Mouse (Mus musculus) 3T3-L1 (cell line): ENCODE measurements around the gene Rbpj.
"Not testable (repeated sequence)": the region's sequence is repeated elsewhere in the genome, so short reads cannot be mapped to it uniquely, and the experiment has no call there.

Source experiments
- DNase-seq: peaks from one replicate; pipeline ENCODE4 v3.0.0-alpha.2; 2015; ENCODE audit warnings: low read depth, low spot score

Gene Rbpj

DNA sequence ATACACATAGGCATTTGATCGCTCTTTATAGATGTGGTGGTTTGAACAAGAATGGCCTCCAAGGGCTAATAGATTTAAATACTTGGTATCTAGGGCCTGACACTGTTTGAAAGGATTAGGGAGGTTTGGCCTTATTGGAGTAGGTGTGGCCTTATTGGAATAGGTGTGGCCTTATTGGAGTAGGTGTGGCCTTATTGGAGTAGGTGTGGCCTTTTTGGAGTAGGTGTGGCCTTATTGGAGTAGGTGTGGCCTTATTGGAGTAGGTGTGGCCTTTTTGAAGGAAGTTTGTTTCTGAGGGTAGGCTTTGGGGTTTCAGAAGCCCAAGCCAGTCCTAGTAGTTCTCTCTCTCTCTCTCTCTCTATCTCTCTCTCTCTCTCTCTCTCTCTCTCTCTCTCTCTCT lies 84.4 kb downstream of the Rbpj start:
- DNase-seq: not testable (repeated sequence)

DNA sequence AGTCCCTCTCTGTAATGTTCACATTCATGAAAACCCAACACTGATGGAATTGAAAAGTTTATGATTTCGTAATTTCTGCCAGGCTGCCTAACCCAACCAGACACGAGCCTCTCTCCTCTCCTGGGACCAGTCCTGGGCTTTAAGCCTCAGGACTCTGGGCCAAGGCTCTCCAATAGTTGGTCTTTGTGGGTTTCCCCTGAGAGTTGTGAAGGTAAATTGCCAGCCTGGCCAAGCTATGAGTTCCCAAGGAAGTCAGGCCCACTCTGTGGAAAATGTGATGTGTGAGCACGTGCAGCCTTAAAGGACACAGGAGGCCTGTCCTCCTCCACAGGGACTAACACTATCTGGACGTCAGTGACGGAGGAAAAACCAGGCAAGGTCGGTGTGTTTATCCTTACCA lies 85.4 kb downstream of the Rbpj start:
- DNase-seq: peak; percentile 75

DNA sequence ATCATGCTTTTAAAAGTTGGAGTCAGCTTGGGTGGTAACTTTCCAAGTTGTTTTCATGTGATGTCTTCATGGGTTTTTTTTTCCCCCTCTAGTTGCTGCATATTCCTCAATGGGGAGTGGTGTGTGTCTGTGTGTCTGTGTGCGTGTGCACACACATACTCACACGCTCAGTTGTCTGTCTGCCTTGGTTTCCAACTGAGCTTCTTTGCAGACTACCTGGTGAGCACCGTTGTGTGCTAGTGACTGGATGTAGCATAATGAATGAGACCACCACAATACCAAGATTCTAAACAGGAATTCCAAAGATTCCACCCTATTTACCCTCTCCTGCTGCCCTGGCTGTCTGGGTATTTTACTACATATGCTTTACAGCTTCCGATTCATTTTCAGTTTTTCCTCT lies 86.0 kb downstream of the Rbpj start:
- DNase-seq: no peak

DNA sequence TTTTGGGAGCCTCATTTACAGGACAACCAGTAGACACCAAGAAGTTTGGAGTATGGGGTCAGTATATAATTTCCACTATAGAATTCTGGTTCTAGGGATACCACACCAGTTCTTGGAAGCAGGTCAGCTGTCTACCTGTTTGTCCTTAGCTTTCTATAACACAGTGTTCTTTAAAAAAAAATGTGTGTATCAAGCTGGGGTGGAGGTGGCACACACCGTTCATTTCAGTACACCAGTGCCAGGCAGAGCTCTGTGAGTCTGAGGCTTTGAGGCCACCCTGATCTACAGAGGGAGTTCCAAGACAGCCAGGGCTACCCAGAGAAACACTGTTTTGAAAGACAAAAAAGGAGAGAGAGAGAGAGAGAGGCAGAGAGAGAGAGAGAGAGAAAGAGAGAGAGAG lies 87.3 kb downstream of the Rbpj start:
- DNase-seq: no peak

DNA sequence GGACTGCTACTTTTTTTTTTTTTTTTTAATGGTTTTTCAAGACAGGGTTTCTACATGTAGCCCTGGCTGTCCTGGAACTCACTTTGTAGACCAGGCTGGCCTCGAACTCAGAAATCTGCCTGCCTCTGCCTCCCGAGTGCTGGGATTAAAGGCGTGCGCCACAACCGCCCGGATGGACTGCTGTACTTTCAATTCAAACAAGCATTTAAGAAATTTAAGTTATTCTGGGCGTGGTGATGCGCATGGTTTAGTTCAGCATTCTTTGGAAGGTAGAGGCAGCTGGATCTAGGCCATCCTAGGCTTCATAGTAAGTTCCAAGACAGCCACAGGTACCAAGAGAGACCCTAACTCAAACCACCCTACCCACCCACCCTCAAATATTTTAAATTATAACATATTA lies 88.2 kb downstream of the Rbpj start:
- no peak for DNase-seq

DNA sequence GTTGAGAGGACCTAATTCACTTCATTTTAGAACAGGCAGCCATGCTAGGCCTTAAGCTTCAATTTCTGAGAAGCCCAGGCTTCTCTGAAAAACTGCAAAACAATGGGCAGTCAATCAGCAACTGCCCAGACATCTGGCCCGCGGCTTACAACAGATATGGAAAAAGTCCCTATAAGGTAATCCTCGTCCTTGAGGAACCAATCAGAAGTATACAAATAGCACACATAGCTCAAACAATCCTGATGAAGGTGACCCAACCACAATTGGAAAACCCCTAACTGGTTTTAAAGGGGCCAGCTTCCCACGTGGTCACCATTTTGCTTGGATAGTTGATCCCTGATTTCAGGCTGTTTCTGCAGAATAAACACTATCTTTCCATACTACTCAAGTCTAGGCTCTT lies 89.0 kb downstream of the Rbpj start:
- DNase-seq: no peak

DNA sequence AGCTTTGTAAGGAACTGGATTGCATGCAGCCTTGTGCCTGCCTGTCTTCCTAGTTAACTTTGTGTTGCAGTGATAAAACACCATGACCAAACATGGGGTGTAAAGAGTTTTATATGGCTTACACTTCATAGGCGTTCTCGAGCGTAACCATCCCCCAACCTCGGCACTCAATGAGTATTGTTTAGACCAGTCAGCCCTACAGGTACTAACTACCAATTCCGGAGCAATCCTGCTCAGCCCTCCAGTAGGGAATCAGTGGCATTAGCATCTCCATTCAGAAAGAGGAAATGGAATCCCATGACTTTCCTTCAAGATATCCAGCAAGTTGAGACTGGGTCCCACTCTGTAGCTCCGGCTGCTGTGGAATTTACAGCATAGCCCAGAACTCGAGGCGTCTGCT lies 89.5 kb downstream of the Rbpj start:
- no peak for DNase-seq

DNA sequence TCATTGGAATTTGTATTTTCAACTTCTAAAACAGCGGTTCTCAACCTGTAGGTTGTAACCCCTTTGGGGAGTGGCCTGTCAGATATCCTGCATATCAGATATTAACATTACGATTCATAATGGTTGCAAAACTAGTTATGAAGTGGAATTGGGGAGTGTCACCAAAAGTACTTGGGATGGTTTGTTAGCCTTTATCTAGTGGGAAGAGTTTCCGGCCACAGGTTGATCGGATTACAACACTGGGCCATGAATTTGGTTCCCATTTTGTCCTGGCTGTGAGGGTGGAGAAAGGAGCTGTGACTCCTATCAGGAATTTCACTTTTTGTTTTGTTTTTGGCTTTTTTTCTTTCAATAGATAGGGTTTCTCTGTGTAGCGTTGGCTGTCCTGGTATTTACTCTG lies 90.0 kb downstream of the Rbpj start:
- DNase-seq: no peak

DNA sequence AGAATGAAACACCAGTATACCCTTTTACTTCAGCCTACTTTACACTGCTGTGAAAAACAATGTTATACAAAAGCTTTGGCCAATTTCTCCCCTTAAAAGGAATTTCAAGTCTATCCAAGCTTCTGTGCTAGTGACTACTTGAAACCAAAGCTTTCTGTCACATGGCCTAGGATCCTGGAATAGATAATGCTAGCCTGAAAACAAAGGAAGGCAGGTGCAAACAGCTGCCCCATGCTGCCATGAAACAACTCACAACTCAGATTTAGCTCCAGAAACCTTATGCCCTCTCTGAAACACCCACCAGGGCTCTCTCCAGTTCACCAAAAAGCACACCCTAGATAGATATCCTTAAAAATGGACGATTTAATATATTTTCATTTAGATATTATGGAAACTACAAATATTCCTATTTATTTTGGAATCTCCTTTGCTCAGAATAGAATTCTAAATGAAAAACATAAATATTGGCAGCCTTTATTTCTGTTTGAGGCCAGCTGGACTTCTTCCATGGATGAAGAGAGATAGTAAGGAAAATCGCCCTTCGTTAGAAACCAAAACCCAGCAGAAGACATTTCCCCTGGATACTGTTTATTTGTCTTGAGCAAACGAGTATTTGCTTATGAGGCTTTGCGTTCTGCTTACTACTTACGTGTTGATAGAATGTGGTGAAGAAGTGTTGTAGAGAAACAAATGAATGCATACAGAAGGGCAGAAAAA lies 91.8 kb downstream of the Rbpj start:
- DNase-seq: no peak

DNA sequence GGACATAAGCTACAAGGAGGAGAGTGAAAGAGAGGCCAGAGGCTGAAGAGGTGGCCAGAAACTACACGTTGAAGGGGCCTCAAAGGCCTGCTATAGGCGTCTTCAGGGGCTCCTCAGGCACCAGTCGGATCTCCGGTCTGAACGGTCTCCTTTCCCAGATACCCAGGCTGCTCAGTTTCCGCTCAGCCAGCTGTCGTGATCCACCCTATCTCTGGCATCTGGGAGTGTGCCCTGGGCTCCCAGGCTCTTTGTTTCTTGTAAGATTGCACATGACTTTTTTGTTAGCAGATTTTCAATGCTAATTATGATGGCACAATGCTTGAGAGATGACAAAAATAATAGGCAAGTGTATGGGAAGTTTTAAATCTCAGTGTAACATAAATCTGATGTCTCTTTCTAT lies 95.2 kb downstream of the Rbpj start:
- DNase-seq: no peak

DNA sequence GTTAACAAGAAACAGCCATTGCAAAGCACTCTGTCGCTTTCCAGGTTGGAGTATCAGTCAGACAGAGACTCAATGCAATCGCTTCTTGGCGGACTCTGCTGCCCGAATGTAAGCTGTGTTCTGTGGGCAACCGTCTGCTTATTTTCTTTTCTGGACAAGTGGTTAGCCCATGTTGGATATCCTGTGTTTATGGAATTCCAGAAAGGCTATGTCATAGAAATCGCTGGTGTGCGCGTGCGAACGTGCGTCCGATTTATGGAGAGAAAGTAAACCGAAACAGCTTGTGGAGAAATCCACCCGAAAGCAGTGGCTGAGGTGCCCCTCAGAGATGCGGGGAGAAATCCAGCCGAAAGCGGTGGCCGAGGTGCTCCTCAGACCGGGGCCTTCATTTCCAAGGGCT lies 98.4 kb downstream of the Rbpj start:
- DNase-seq: peak; percentile 88

DNA sequence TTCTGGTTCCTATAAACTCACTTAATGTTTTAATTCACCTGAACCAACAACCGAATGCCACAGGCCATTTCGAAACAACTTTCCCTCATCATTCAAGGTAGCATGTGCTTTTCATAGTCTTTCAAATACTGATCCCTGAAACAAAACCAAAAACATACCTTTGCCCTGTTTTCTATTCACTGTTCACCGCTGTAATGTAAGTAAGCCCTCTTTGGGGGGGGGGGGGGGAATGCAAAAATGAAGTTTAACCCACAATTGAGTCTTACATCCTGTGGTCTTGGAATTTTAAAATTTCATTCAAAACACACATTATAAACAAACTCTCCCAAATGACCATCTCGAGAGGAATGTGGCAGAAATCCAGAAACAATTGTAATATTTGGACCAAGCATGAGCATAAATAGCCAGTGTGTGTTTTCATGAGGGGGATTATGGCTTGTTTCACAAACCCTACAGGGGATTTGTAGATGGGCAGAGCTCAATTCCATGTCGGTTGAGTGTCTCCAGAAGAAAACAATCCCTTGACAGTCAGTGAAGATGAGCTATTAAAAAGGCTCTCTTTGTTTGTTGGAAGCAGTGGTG lies 99.4 kb downstream of the Rbpj start:
- DNase-seq: peak; percentile 89

DNA sequence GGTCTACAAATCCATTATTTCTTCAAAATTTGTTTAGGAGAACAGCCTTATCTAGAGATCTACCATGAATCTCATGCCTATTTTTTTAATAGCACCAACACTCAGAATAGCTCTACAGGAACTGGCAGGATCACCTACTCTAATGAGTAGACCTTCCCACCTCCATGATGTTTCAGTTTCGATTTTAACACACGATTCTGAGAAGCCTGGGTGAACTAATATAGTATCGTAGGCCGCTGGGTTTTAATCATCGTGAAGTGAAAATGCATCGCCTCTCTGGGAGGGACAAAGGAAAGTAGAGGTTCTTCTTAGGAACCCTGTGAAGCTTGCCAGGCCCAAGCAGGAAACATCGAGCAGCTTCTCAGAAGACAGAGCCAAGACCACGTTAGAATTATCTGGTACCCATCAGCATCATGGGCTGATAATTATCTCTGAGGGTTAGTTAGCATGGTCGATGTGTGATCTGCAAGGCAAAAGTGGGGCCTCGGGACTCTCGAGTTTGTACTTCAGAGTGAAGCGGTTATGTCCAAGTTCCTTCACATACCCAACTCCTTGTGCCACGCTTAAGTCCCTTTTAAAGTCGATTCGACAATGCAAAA lies 100.6 kb downstream of the Rbpj start:
- DNase-seq: no peak

DNA sequence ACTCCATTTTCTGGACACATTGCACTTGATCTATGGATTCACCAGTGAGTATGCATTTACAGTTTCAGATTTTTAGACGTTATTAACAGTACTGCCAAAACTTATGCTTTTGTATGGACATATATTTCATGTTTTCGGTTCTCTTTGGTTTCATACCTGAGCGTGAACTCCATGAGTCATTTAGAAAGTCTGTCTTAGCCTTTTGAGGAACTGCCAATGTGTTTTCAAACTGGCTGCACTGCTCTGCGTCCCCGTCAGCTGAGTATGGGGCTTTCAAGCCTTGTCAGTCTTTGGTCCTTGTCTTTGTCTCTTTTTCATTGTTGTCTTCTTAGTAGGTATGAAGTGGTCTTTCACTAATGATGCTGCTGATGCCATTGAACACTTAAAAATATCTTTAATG lies 106.5 kb downstream of the Rbpj start:
- no peak for DNase-seq

DNA sequence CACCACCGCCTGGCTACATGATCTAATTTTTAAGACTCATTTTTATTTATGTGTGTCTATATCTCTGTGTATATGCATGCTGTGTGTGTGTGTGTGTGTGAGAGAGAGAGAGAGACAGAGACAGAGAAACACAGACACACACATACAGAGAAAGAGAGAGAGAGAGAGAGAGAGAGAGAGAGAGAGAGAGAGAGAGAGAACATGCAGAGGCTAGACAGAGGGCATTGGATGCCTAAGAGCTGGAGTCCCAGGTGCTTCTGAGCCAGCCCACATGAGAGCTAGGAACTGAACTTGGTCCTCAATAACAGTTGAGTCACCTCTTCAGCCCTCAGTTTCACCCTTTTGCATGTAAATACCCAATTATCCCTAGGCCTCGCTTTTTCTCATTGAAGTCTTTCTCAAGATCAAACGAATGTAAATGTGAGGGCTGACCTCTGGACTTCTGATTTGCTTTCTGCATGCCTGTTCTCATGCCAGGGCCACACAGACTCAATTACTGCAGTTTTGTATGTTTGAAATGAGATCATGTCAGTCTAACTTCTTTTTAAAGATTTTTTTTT lies 109.0 kb downstream of the Rbpj start:
- DNase-seq: no peak

DNA sequence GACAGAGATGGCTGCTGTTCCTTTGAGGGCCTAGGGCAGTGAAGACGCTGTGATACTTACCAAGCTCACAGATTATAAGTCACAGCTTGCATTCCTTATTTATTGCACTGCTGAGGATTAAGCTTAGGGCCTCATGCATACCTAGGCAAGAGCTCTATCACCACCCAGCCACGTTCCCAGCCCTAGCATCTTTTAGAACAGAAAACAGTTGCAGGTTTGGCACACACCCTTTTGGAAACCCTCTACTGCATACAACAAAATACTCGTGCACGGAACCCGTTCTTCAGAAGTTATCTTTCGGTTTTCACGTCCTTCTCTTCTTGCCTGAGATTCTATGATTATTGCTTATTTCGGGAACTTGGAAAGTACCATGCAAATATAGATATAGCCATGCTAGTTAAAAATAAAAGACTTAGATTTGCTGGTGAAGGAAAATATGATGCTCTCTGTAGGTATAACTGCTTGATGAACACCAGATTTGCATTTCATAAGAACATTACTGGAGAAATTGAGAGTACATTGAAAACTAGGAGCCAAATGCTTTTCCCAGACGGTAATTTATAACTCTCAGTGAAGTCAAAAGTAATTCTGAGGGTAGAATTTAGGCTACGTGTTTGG lies 111.4 kb downstream of the Rbpj start:
- no peak for DNase-seq

DNA sequence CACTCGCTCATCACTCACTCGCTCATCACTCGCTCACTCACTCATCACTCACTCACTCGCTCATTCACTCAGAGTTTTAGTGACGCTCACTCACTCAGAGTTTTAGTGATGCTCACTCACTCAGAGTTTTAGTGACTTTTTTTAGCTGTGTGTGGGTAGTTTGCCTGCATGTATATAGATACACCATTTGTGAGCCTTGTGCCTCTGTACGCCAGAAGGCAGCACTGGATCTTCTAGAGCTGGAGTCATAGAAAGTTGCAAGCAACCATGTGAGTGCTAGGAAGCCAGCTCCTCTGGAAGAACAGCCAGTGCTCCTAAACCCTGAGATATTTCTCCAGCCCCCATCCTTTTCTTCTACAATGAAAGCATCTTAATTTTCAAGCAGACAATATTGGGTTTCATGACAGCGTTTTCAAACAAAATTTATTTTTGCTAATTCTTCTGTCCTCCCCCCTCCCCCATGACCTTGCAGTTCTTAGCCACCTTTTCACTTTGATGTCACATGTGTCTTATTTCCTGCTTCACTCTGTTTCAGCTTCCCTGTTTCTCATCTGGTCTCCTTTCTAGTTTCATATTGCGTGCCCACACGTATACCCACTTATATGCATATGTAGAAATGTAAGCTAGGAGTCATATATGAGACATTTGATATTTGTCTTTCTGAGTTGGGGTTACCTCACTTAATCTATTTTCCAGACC lies 118.3 kb downstream of the Rbpj start:
- no peak for DNase-seq

DNA sequence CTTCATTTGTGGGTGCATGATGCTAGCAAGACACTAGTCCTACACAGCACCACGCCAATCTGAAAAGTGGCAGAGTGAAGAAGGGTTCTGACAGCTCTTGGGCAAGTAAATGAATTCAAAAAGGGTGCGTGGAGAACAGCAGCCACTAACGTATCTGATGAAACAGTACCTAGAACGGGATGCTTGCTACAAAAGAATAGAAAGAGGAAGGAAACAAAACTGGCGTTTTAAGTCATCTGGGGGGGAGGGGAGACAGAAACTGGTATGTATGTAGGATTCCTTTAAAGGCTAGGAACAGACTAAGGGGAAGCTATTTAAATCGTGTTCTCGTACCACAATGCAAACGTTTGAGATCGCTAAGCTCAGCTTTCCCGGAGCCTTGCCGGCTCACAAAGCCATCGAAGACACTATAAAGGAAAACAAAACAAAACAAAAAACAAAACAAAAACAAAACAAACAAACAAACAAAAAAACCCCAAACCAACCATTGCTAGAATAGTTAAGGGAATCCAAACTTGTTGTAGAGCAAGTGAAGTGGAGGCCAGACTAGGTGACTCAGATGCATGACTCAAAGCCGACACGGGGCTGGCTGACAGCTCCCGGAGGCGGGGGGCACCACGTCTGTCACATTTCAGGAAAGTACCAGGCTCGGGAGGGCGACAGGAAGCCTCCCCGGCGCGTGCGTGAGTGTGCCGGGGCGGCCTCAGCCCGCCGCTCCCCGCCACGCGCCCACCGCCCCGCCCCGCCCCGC lies 122.6 kb downstream of the Rbpj start:
- peak; percentile 88 for DNase-seq

DNA sequence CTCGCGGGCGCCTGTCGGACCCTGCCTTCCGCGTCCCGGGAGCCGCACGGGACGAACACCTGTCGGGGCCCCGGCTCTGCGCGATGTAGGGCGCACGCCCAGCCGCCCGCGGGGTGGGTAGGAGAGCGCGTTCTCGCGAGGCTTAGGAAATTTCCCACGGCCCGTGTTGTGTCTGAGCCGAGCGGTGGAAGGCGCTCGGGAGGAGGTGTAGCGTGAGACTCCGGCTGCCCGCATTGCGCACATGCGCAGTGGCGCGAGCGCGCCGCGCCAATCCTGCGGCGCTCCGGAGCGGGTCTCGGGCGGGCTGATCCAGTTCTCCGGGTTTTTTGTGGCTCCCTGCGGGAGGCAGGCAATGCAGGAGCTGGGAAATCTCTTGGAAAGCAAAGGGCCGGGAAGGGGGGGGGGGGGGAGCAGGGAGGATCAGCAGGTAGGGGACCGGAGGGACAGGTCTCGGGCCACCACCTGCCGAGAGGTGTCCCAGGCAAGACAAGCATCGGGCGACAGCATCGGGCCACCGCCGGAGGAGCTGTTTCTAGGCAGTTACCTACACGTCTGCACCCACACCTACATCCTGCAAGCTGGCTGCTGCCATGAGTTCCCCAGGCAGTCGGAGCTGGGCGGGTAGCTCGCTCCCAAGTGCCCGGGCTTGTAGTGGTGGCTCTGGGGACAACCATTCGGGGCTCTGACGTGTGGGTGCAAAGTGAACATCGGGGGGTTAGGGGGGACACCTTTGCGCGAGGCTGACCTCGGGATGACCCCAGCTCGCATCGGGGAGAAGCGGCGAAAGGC lies 123.4 kb downstream of the Rbpj start:
- peak; percentile 98 for DNase-seq

DNA sequence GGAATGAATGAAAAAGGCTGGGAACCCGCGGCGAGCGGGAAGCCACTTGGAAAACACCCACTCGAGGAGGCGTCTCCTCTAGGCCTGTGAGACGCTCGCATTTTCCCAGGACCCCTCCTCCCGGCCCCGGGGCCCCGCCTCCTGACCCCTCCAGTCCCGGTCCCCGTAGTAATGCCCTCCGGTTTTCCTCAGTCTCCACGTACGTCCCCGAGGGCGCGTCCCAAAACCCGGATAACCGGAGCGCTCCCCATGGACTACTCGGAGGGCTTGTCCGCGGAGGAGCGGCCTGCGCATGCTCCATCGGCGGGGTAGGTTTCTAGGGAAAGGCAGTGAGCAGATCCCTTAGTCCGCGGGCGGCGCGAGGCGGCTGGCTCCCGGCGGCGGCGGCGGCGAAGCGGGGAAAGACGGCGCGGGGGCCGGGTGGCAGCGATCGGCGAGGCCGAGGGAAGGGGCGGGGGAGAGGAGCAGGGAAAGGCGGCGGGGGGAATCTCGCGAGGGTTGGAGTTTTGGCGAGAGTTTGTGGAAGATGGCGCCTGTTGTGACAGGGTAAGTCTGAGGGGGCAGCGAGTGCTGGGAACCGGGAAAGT lies 124.3 kb downstream of the Rbpj start:
- DNase-seq: peak; percentile 99
